8 mouse cellular contexts compared by ENCODE assay signal in genomic region chr10:8760598-8760997, GRCm38 (mm10).
DNase-seq lines count a peak whose midpoint lies in the region; ATAC-seq lines count a peak whose summit lies in the region.

No protein-coding gene starts in this region.

- peaks cover 36% of the 10 kb centered on the region for H3K4me1 ChIP-seq in heart, embryonic 12.5 days (replicated peaks)
- peaks cover 16% of the 10 kb centered on the region; the same call in 1 of the 2 replicates for H3K4me1 ChIP-seq in stomach, embryonic 15.5 days

- ATAC-seq in heart, embryonic 12.5 days (ENCODE audit: insufficient number of reproducible peaks, low FRiP score): no peak
- 0 out of 2 replicates have a peak, but pooled peaks have one; percentile 8 for ATAC-seq in stomach, embryonic 15.5 days (ENCODE audit: insufficient read depth, low FRiP score, low read depth)

- H3K9me3 ChIP-seq in heart, embryonic 12.5 days (replicated peaks): no peaks in the 10 kb centered on the region
- H3K9me3 ChIP-seq in stomach, embryonic 15.5 days: no peaks in the 10 kb centered on the region

- WGBS in heart, embryonic 12.5 days: 51% methylated on average over 4 of the region's 4 CpGs
- WGBS in stomach, embryonic 15.5 days: 29% methylated on average over 4 of the region's 4 CpGs

- H3K27me3 ChIP-seq in heart, embryonic 12.5 days (replicated peaks): no peaks in the 10 kb centered on the region
- no peaks in the 10 kb centered on the region for H3K27me3 ChIP-seq in stomach, embryonic 15.5 days (replicated peaks)

- intact Hi-C loops in heart, postnatal 14 days (cut with DNase I): no loop called here

- H3K9ac ChIP-seq in heart, embryonic 12.5 days: no peak overlapping the region
- H3K9ac ChIP-seq in stomach, embryonic 15.5 days: no peak overlapping the region

- H3K36me3 ChIP-seq in heart, embryonic 12.5 days: no peaks in the 10 kb centered on the region; the same call in 1 of the 2 replicates
- no peaks in the 10 kb centered on the region; the same call in 1 of the 2 replicates for H3K36me3 ChIP-seq in stomach, embryonic 15.5 days

- peak; percentile 96 for DNase-seq in heart, adult 11 months
- DNase-seq in embryo, embryonic 11 days: peak; percentile 67
- DNase-seq in heart, postnatal 14 days: peak; percentile 54 to 64
- peak; percentile 44 for DNase-seq in lung, postnatal 25 days (ENCODE audit: low spot score)
- no peak for DNase-seq in thymus, postnatal 4 days
- DNase-seq in adrenal gland, adult 8-10 months: no peak

- no peak overlapping the region for H3K27ac ChIP-seq in heart, embryonic 12.5 days (ENCODE audit: poor library complexity, severe bottlenecking)
- peak overlapping the region; percentile 27 for H3K27ac ChIP-seq in stomach, embryonic 15.5 days

- H3K4me3 ChIP-seq in heart, embryonic 12.5 days: no peak overlapping the region
- peak overlapping the region; percentile 15 for H3K4me3 ChIP-seq in stomach, embryonic 15.5 days (replicated peaks)

- no peak overlapping the region for H3K4me2 ChIP-seq in heart, embryonic 12.5 days
- H3K4me2 ChIP-seq in stomach, embryonic 15.5 days: peak overlapping the region; percentile 40

Comparison
In these comparisons a context has a peak if more than half of its experiments do, and no peak if none do; other contexts are left out.
1. DNase-seq: peak in heart, adult 11 months (single experiment), embryo, embryonic 11 days (single experiment), heart, postnatal 14 days (2 of 2) and lung, postnatal 25 days (single experiment); none in thymus, postnatal 4 days (single experiment) and adrenal gland, adult 8-10 months (single experiment).